Mouse (Mus musculus) bone marrow macrophage, adult 2 months (primary cell): ENCODE results near the gene Cyp21a1.

Experiments used
- CTCF ChIP-seq: IDR thresholded peaks from 2 replicates; pipeline ENCODE4 v1.5.1; 2012; ENCODE audit warnings: low read depth, mild to moderate bottlenecking, low read length, moderate library complexity
- POLR2A ChIP-seq: IDR thresholded peaks from 2 replicates; pipeline ENCODE4 v1.6.1; 2012; ENCODE audit warnings: mild to moderate bottlenecking, low read depth, low read length, borderline replicate concordance

- peak; percentile 57 for TF ChIP-seq CTCF
- TF ChIP-seq POLR2A: no peak
These were observed 656 bp upstream of the Cyp21a1 start for GRCm38 (mm10) chr17:34804871-34805562.
